Mouse (Mus musculus) heart, embryonic 14.5 days (tissue): Measurements from ENCODE around the gene Hsd17b1. TPM values are rescaled to one million over a fixed set of nuclear protein-coding genes. Genes with fewer than 3 reads are reported as not detected.

Source experiments
- ATAC-seq: fragments of 200-750 bp; cut with Nextera tagmentation; 2 replicates; pipeline ENCODE4 v1.8.0; 2017; ENCODE audit warnings: low read depth, moderate TSS enrichment; ENCODE audit not compliant: insufficient number of reproducible peaks, insufficient read depth, low FRiP score
- H3K27ac ChIP-seq, 2 experiments: fragments of 200-500 bp in 1 of 2; fragments of 300-500 bp in 1 of 2; sonication (generic) in 1 of 2; replicated peaks in 1 of 2; 2 replicates each; pipeline ENCODE4 v1.5.1; 2012 to 2014; ENCODE audit warnings: low read depth in 2 of 2, low read length in 2 of 2, control low read depth in 1 of 2, mild to moderate bottlenecking in 1 of 2, mixed read lengths in 1 of 2; ENCODE audit not compliant: control insufficient read depth in 1 of 2, insufficient read depth in 1 of 2
- H3K27me3 ChIP-seq: fragments of 300-500 bp; sonication (generic); 2 replicates; pipeline ENCODE4 v1.6.1; 2014; ENCODE audit warnings: mild to moderate bottlenecking, low read length, control low read depth; ENCODE audit not compliant: control insufficient read depth, insufficient read depth
- H3K36me3 ChIP-seq: fragments of 300-500 bp; sonication (generic); 2 replicates; pipeline ENCODE4 v1.6.1; 2014; ENCODE audit warnings: mild to moderate bottlenecking, control low read depth, low read length, mixed read lengths; ENCODE audit not compliant: control insufficient read depth, insufficient read depth
- H3K4me1 ChIP-seq, 2 experiments: fragments of 200-500 bp in 1 of 2; fragments of 300-500 bp in 1 of 2; sonication (generic) in 1 of 2; 2 replicates each; pipeline ENCODE4 v1.6.1; 2012 to 2014; ENCODE audit warnings: low read length in 2 of 2, control low read depth in 1 of 2, mixed read lengths in 1 of 2; ENCODE audit not compliant: control insufficient read depth in 2 of 2, insufficient read depth in 2 of 2
- H3K4me2 ChIP-seq: fragments of 300-500 bp; sonication (generic); 2 replicates; pipeline ENCODE4 v1.6.1; 2014; ENCODE audit warnings: mild to moderate bottlenecking, low read length
- H3K4me3 ChIP-seq, 2 experiments: fragments of 200-500 bp in 1 of 2; fragments of 300-500 bp in 1 of 2; sonication (generic) in 1 of 2; 2 replicates each; pipeline ENCODE4 v1.5.1; 2012 to 2014; ENCODE audit warnings: low read length in 2 of 2, mild to moderate bottlenecking in 2 of 2, control low read depth in 1 of 2, low read depth in 1 of 2, moderate library complexity in 1 of 2; ENCODE audit not compliant: control insufficient read depth in 1 of 2, insufficient read depth in 1 of 2
- H3K9ac ChIP-seq: fragments of 300-500 bp; sonication (generic); 2 replicates; pipeline ENCODE4 v1.6.1; 2014; ENCODE audit warnings: mild to moderate bottlenecking, low read length
- H3K9me3 ChIP-seq: fragments of 300-500 bp; sonication (generic); 2 replicates; pipeline ENCODE4 v1.6.1; 2016; ENCODE audit warnings: low read length, control low read depth; ENCODE audit not compliant: control insufficient read depth
- whole genome bisulfite sequencing: fragments of 180-500 bp; shearing (Covaris S2); extraction: QIAGEN DNeasy Blood & Tissue Kit; methylation state at CpG from one replicate; pipeline ENCODE4 v1.1.7; 2014; 5-methylcytosine and 5-hydroxymethylcytosine counted together
- polyA plus RNA-seq: library from polyadenylated mRNA; unstranded; fragments of >200 nt; fragmentation: Nextera tagmentation; extraction: Ambion mirVana; gene quantifications from 2 replicates; pipeline ENCODE4 v1.2.1, GENCODE M21; 2014

Hsd17b1 gene
- polyA plus RNA-seq, 1 experiment from 2014 or later, result 0.30 TPM

- no peak overlapping the region for H3K27ac ChIP-seq
- WGBS, result 82% methylated on average over 4 of the region's 4 CpGs
- peaks cover 0 to 3% of the 10 kb centered on the region in 2 experiments; a peak in 1 of 4 replicates for H3K4me1 ChIP-seq
- no peak overlapping the region for H3K4me2 ChIP-seq
- H3K27me3 ChIP-seq, result no peaks in the 10 kb centered on the region
- peaks cover 22% of the 10 kb centered on the region for H3K36me3 ChIP-seq
- H3K9ac ChIP-seq, result no peak overlapping the region
- no peak for ATAC-seq
- no peak overlapping the region for H3K4me3 ChIP-seq
- peaks cover 3% of the 10 kb centered on the region; the same call in 1 of the 2 replicates for H3K9me3 ChIP-seq
Measured at GRCm38 (mm10) chr11:101109351-101109750, 31.1 kb downstream of the Hsd17b1 start.

GRCm38 (mm10) chr11:101110708-101111107 is 32.5 kb downstream of the Hsd17b1 start:
- H3K4me1 ChIP-seq, result peaks cover 0 to 7% of the 10 kb centered on the region in 2 experiments; a peak in 1 of 4 replicates
- H3K27ac ChIP-seq, result no peak overlapping the region
- no peak overlapping the region for H3K4me3 ChIP-seq
- H3K27me3 ChIP-seq, result no peaks in the 10 kb centered on the region
- H3K4me2 ChIP-seq, result no peak overlapping the region
- H3K9ac ChIP-seq, result no peak overlapping the region
- H3K9me3 ChIP-seq, result peaks cover 3% of the 10 kb centered on the region; the same call in 1 of the 2 replicates
- H3K36me3 ChIP-seq, result peaks cover 8% of the 10 kb centered on the region
- no peak for ATAC-seq
- WGBS, result 58% methylated on average over 5 of the region's 5 CpGs

- Histone ChIP-seq H3K9me3 (peaks cover 3% of the 10 kb centered on the region; the same call in 1 of the 2 replicates), H3K9ac (no peak overlapping the region), H3K4me3 (no peak overlapping the region), H3K4me2 (no peak overlapping the region), H3K36me3 (0 out of 2 replicates have a peak, but pooled peaks cover 5% of the 10 kb centered on the region), H3K4me1 (peaks cover 0 to 8% of the 10 kb centered on the region in 2 experiments; a peak in 1 of 4 replicates), H3K27ac (no peak overlapping the region), H3K27me3 (no peaks in the 10 kb centered on the region)
- WGBS, result 91% methylated on average over 4 of the region's 4 CpGs
- ATAC-seq, result no peak
Measured at GRCm38 (mm10) chr11:101111178-101111577, 33.0 kb downstream of the Hsd17b1 start.

- Histone ChIP-seq H3K9ac (no peak overlapping the region), H3K4me3 (no peak overlapping the region), H3K9me3 (peaks cover 3% of the 10 kb centered on the region; the same call in 1 of the 2 replicates), H3K27ac (no peak overlapping the region), H3K36me3 (peaks cover 11% of the 10 kb centered on the region), H3K4me2 (no peak overlapping the region), H3K27me3 (no peaks in the 10 kb centered on the region), H3K4me1 (peaks cover 0 to 8% of the 10 kb centered on the region in 2 experiments; a peak in 1 of 4 replicates)
- 94% methylated on average over 3 of the region's 3 CpGs for WGBS
- no peak for ATAC-seq
Measured at GRCm38 (mm10) chr11:101112186-101112585, 34.0 kb downstream of the Hsd17b1 start.

GRCm38 (mm10) chr11:101115564-101115963 is 37.4 kb downstream of the Hsd17b1 start:
- no peak overlapping the region for H3K9ac ChIP-seq
- 75% methylated on average over 2 of the region's 2 CpGs for WGBS
- no peak for ATAC-seq

GRCm38 (mm10) chr11:101118105-101118504 is 39.9 kb downstream of the Hsd17b1 start:
- WGBS, result 22% methylated on average over 4 of the region's 4 CpGs
- H3K36me3 ChIP-seq, result peaks cover 24% of the 10 kb centered on the region
- no peak for ATAC-seq
- peaks cover 2% of the 10 kb centered on the region; the same call in 1 of the 2 replicates for H3K9me3 ChIP-seq
- 0 out of 4 replicates have a peak overlapping the region, but pooled peaks of 1 of the 2 experiments have one; percentile 89 for H3K27ac ChIP-seq
- peak overlapping the region; percentile 96 for H3K9ac ChIP-seq
- H3K4me2 ChIP-seq, result peak overlapping the region; percentile 95
- no peaks in the 10 kb centered on the region for H3K27me3 ChIP-seq
- H3K4me3 ChIP-seq, result peak overlapping the region; percentile 8 to 77; a peak in 2 of 4 replicates
- peaks cover 5 to 32% of the 10 kb centered on the region in 2 experiments for H3K4me1 ChIP-seq

More at GRCm38 (mm10) chr11:101115564-101115963, 37.4 kb downstream of the Hsd17b1 start:
- Histone ChIP-seq H3K9me3 (peaks cover 3% of the 10 kb centered on the region; the same call in 1 of the 2 replicates), H3K36me3 (peaks cover 7% of the 10 kb centered on the region), H3K4me3 (no peak overlapping the region), H3K4me2 (no peak overlapping the region), H3K4me1 (peaks cover 5 to 22% of the 10 kb centered on the region in 2 experiments), H3K27ac (no peak overlapping the region), H3K27me3 (no peaks in the 10 kb centered on the region)

- H3K4me1 ChIP-seq, result peaks cover 5 to 32% of the 10 kb centered on the region in 2 experiments
- H3K36me3 ChIP-seq, result peaks cover 34% of the 10 kb centered on the region
- peak overlapping the region; percentile 74 to 77 for H3K4me3 ChIP-seq
- peak overlapping the region; percentile 95 for H3K4me2 ChIP-seq
- peak; percentile 66 for ATAC-seq
- no peaks in the 10 kb centered on the region for H3K27me3 ChIP-seq
- H3K27ac ChIP-seq, result peak overlapping the region; percentile 50 to 89
- no peaks in the 10 kb centered on the region for H3K9me3 ChIP-seq
- WGBS, result under 1% methylated on average over 39 of the region's 39 CpGs
- peak overlapping the region; percentile 96 for H3K9ac ChIP-seq
Measured at GRCm38 (mm10) chr11:101119131-101119760, 41.0 kb downstream of the Hsd17b1 start.
